Mouse (Mus musculus) C2C12 (cell line): ENCODE results near the gene Kbtbd12.

ENCODE experiments used
- CEBPB ChIP-seq: IDR thresholded peaks from one replicate; pipeline ENCODE4 v1.6.1; 2011; ENCODE audit warnings: low read depth, mild to moderate bottlenecking, control low read depth, moderate library complexity
- CTCF ChIP-seq: IDR thresholded peaks from one replicate; pipeline ENCODE4 v1.5.1; 2011; ENCODE audit not compliant: control insufficient read depth, insufficient read depth, insufficient read length
- FOSL1 ChIP-seq: IDR thresholded peaks from one replicate; pipeline ENCODE4 v1.8.0; 2011; ENCODE audit warnings: mild to moderate bottlenecking, low read length; ENCODE audit not compliant: poor library complexity, insufficient read depth, severe bottlenecking
- MAX ChIP-seq: IDR thresholded peaks from one replicate; pipeline ENCODE4 v1.6.1; 2011; ENCODE audit warnings: mild to moderate bottlenecking, control low read depth
- MYOD1 ChIP-seq: IDR thresholded peaks from one replicate; pipeline ENCODE4 v1.6.1; 2011; ENCODE audit warnings: low read depth; ENCODE audit not compliant: control insufficient read depth, insufficient read length
- MYOG ChIP-seq: IDR thresholded peaks from one replicate; pipeline ENCODE4 v1.6.1; 2011; ENCODE audit not compliant: control insufficient read depth, insufficient read length; ENCODE audit errors: extremely low read depth
- USF1 ChIP-seq: IDR thresholded peaks from one replicate; pipeline ENCODE4 v1.6.1; 2011; ENCODE audit warnings: low read depth, mild to moderate bottlenecking, control low read depth, moderate library complexity

- no peak for TF ChIP-seq CTCF
- no peak for TF ChIP-seq CEBPB
- no peak for TF ChIP-seq MYOG
- no peak for TF ChIP-seq MAX
- no peak for TF ChIP-seq MYOD1
- TF ChIP-seq USF1: no peak
- TF ChIP-seq FOSL1: no peak
These were observed 7.0 kb upstream of the Kbtbd12 start for GRCm38 (mm10) chr6:88644786-88645185.
